Mouse (Mus musculus) ES-E14 (cell line): ENCODE data around the gene Pgp. TPM values are rescaled to one million over a fixed set of nuclear protein-coding genes. Genes with fewer than 3 reads are reported as not detected.

ENCODE experiments used
- DNase-seq: peaks from one replicate; pipeline ENCODE4 v3.0.0-alpha.2; 2013; ENCODE audit warnings: low read depth, low spot score
- H3K27ac ChIP-seq: 2 replicates; pipeline ENCODE4 v1.5.1; 2012; ENCODE audit warnings: low read depth, mild to moderate bottlenecking, low read length, moderate library complexity, mixed read lengths; ENCODE audit not compliant: poor library complexity, insufficient read depth, severe bottlenecking
- H3K36me3 ChIP-seq: 2 replicates; pipeline ENCODE4 v1.6.1; 2012; ENCODE audit warnings: mild to moderate bottlenecking, low read length, moderate library complexity, mixed read lengths; ENCODE audit not compliant: control insufficient read depth, poor library complexity, insufficient read depth, severe bottlenecking
- H3K4me1 ChIP-seq, 2 experiments: fragments of 150-350 bp in 1 of 2; sonication (generic) in 1 of 2; 2 replicates each; pipeline ENCODE4 v1.6.1; 2012; ENCODE audit warnings: low read length in 2 of 2, mild to moderate bottlenecking in 1 of 2, mixed read lengths in 1 of 2; ENCODE audit not compliant: control insufficient read depth in 2 of 2, insufficient read depth in 2 of 2, poor library complexity in 1 of 2
- H3K4me3 ChIP-seq, 2 experiments: fragments of 150-350 bp in 1 of 2; sonication (generic) in 1 of 2; 2 replicates each; pipeline ENCODE4 v1.5.1; 2012; ENCODE audit warnings: low read length in 2 of 2, low read depth in 1 of 2, mild to moderate bottlenecking in 1 of 2, mixed read lengths in 1 of 2; ENCODE audit not compliant: insufficient read depth in 1 of 2, poor library complexity in 1 of 2, severe bottlenecking in 1 of 2
- H3K9ac ChIP-seq: 2 replicates; pipeline ENCODE4 v1.6.1; 2012; ENCODE audit warnings: low read depth, mild to moderate bottlenecking, low read length, mixed read lengths; ENCODE audit not compliant: poor library complexity, insufficient read depth, severe bottlenecking
- H3K9me3 ChIP-seq: fragments of 150-350 bp; sonication (generic); 2 replicates; pipeline ENCODE4 v1.6.1; 2012; ENCODE audit warnings: low read depth, mild to moderate bottlenecking, low read length; ENCODE audit not compliant: control insufficient read depth, insufficient read depth
- CHD2 ChIP-seq: IDR thresholded peaks from 2 replicates; pipeline ENCODE4 v1.6.1; 2014; ENCODE audit warnings: mild to moderate bottlenecking, low read depth, low read length, inconsistent platforms
- HCFC1 ChIP-seq: IDR thresholded peaks from 2 replicates; pipeline ENCODE4 v1.6.1; 2012; ENCODE audit warnings: low read length, inconsistent platforms, borderline replicate concordance; ENCODE audit not compliant: insufficient read depth
- MAFK ChIP-seq: IDR thresholded peaks from 2 replicates; pipeline ENCODE4 v1.6.1; 2014; ENCODE audit warnings: mild to moderate bottlenecking, low read depth, low read length, inconsistent platforms; ENCODE audit not compliant: insufficient read depth
- ZC3H11A ChIP-seq: IDR thresholded peaks from 2 replicates; pipeline ENCODE4 v1.6.1; 2012; ENCODE audit warnings: low read depth, mild to moderate bottlenecking, inconsistent platforms, low read length, borderline replicate concordance
- ZNF384 ChIP-seq: IDR thresholded peaks from 2 replicates; pipeline ENCODE4 v1.6.1; 2012; ENCODE audit warnings: low read depth, low read length, inconsistent platforms
- in situ Hi-C, 2 experiments: fragments of 600-800 bp; cut with MboI; formaldehyde crosslinking; loops; one replicate each; pipeline ENCODE4 v1.15.1; 2025; ENCODE audit warnings: low sequenced_read_pairs in 2 of 2, inconsistent platforms in 1 of 2; ENCODE audit not compliant: unreplicated experiment in 2 of 2
- total RNA-seq: library from RNA; depleted of rRNA; stranded (reverse); fragments of 300-350 nt; gene quantifications from 2 replicates; pipeline ENCODE4 v1.2.3, GENCODE M21; 2012

Pgp gene
- total RNA-seq, 1 experiment, result 16.6 TPM

DNA sequence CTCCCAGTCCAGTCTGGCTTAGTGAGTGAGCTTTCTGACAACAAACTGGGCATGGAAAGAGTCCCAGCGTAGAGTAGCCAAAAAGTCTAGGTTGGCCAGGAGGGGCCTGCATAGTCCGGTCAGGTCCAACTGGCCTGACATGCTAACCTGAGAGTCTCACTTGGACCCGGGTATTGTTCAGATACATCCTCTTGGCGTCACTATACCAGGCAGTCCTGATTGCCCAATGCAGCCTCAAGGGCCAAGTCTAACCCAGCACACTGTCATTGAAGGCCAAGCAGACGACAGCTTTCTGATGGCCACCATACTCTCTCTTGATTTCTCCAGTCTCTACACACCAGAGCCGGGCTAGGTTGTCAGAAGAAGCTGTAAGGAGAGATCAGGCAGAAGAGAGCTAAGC, 5.4 kb downstream of the Pgp start:
- H3K36me3 ChIP-seq, result peaks cover 31% of the 10 kb centered on the region; the same call in 1 of the 2 replicates
- TF ChIP-seq CHD2, result no peak
- TF ChIP-seq ZNF384, result no peak
- no peak for TF ChIP-seq MAFK
- TF ChIP-seq HCFC1, result no peak
- no peak for TF ChIP-seq ZC3H11A

DNA sequence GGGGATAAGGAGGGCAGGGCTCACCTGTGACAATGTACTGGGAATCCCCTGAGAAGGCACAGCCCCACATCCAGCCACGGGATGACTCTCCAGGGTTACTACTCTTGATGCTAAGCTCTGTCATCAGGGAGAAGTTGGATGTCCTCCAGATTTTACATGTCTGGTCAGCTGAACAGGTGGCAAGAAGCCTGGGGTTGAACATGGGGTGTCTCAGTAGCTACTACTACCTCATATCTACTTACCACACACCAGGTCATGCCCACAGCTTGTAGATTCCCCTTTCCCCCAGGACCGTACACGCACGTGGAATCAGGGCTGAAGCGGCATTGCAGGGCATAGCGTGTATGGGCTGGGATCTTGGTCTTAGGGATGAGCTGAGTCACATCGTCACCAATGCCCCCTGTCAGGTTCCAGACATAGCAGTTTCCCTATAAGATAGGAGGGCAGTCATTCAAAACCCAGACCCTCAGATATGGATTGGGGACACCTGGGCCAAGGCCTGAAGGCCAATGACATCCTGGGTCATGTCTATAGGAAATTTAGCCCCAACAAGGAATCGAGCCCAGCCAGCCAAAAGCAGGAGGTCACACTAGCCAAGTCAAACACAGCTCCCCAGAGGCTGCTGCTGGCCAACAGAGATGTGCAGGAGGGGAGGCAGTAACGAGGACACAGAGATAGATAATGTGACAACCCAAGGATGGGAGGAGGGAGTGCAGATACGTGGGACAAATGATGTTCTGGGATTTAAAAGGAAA, 6.0 kb downstream of the Pgp start:
- Histone ChIP-seq H3K4me1 (peaks cover 0 to 12% of the 10 kb centered on the region in 2 experiments; a peak in 3 of 4 replicates), H3K9me3 (no peaks in the 10 kb centered on the region), H3K27ac (no peak overlapping the region), H3K36me3 (peaks cover 31% of the 10 kb centered on the region; the same call in 1 of the 2 replicates), H3K9ac (no peak overlapping the region), H3K4me3 (no peak overlapping the region)
- in situ Hi-C loops, result no loop called here
- no peak for DNase-seq
- TF ChIP-seq CHD2 (no peak), MAFK (no peak), ZNF384 (no peak), HCFC1 (no peak), ZC3H11A (no peak)

More for the DNA sequence above, 5.4 kb downstream of the Pgp start:
- H3K9ac ChIP-seq, result no peak overlapping the region
- in situ Hi-C loops, result no loop called here
- peaks cover 0 to 12% of the 10 kb centered on the region in 2 experiments; a peak in 3 of 4 replicates for H3K4me1 ChIP-seq
- no peak for DNase-seq
- no peaks in the 10 kb centered on the region for H3K9me3 ChIP-seq
- no peak overlapping the region for H3K27ac ChIP-seq
- no peak overlapping the region for H3K4me3 ChIP-seq

GRCm38 (mm10) chr17:24477053-24477984, 7.1 kb downstream of the Pgp start:
- in situ Hi-C loops, result no loop called here
- no peak overlapping the region for H3K4me3 ChIP-seq
- H3K9ac ChIP-seq, result no peak overlapping the region
- TF ChIP-seq MAFK (peak; percentile 66), HCFC1 (no peak), CHD2 (no peak)
- H3K36me3 ChIP-seq, result peaks cover 31% of the 10 kb centered on the region; the same call in 1 of the 2 replicates
- DNase-seq, result no peak
- no peak overlapping the region for H3K27ac ChIP-seq
- H3K9me3 ChIP-seq, result no peaks in the 10 kb centered on the region
- H3K4me1 ChIP-seq, result peaks cover 0 to 9% of the 10 kb centered on the region in 2 experiments; a peak in 2 of 4 replicates

GRCm38 (mm10) chr17:24477985-24478600, 7.9 kb downstream of the Pgp start:
- in situ Hi-C loops, result no loop called here
- Histone ChIP-seq H3K4me3 (peak overlapping the region; percentile 15 to 20; a peak in 3 of 4 replicates), H3K4me1 (peaks cover 0 to 7% of the 10 kb centered on the region in 2 experiments; a peak in 2 of 4 replicates), H3K36me3 (peaks cover 26% of the 10 kb centered on the region; the same call in 1 of the 2 replicates), H3K27ac (no peak overlapping the region), H3K9me3 (no peaks in the 10 kb centered on the region), H3K9ac (peak overlapping the region; percentile 64)
- no peak for TF ChIP-seq HCFC1
- TF ChIP-seq ZNF384, result no peak
- no peak for TF ChIP-seq ZC3H11A
- TF ChIP-seq MAFK, result no peak
- TF ChIP-seq CHD2, result no peak
- no peak for DNase-seq
